Mouse (Mus musculus) heart, adult 2 months (tissue): ENCODE data around the gene Gm4871. TPM values are rescaled to one million over a fixed set of nuclear protein-coding genes. Genes with fewer than 3 reads are reported as not detected.
"Not testable (repeated sequence)": the region's sequence is repeated elsewhere in the genome, so short reads cannot be mapped to it uniquely, and the experiment has no call there.

Experiments used
- DNase-seq, 2 experiments: peaks; one replicate each; pipeline ENCODE4 v3.0.0; 2021
- H3K27ac ChIP-seq: fragments of 200-600 bp; 2 replicates; pipeline ENCODE4 v1.8.1; 2022
- H3K27me3 ChIP-seq: fragments of 200-500 bp; 2 replicates; pipeline ENCODE4 v1.6.1; 2012; ENCODE audit warnings: mild to moderate bottlenecking, low read length, inconsistent platforms, mixed read lengths; ENCODE audit not compliant: control insufficient read depth, insufficient read depth
- H3K36me3 ChIP-seq: fragments of 200-500 bp; 2 replicates; pipeline ENCODE4 v1.6.1; 2012; ENCODE audit warnings: low read length, inconsistent platforms; ENCODE audit not compliant: control insufficient read depth, insufficient read depth
- H3K4me1 ChIP-seq: fragments of 200-500 bp; 2 replicates; pipeline ENCODE4 v1.6.1; 2011; ENCODE audit warnings: low read length; ENCODE audit not compliant: control insufficient read depth, insufficient read depth
- H3K4me3 ChIP-seq: fragments of 200-600 bp; 2 replicates; pipeline ENCODE4 v1.8.1; 2022
- H3K79me2 ChIP-seq: fragments of 200-500 bp; replicated peaks from 2 replicates; pipeline ENCODE4 v1.6.1; 2012; ENCODE audit warnings: mild to moderate bottlenecking, inconsistent platforms, low read length, moderate library complexity, mixed read lengths; ENCODE audit not compliant: control insufficient read depth, insufficient read depth
- H3K9ac ChIP-seq: fragments of 200-500 bp; 2 replicates; pipeline ENCODE4 v1.6.1; 2012; ENCODE audit warnings: low read depth, mild to moderate bottlenecking, control low read depth, inconsistent platforms, low read length, mixed read lengths
- CTCF ChIP-seq: fragments of 200-600 bp; IDR thresholded peaks from 2 replicates; pipeline ENCODE4 v1.8.1; 2022; ENCODE audit warnings: antibody characterized with exemption, mild to moderate bottlenecking, moderate library complexity
- EP300 ChIP-seq: fragments of 200-500 bp; IDR thresholded peaks from 2 replicates; pipeline ENCODE4 v1.6.1; 2011; ENCODE audit warnings: low read depth, low read length, control low read depth; ENCODE audit not compliant: insufficient read depth
- POLR2A ChIP-seq: fragments of 200-500 bp; IDR thresholded peaks from 2 replicates; pipeline ENCODE4 v1.6.1; 2011; ENCODE audit warnings: mild to moderate bottlenecking, low read depth, low read length, control low read depth; ENCODE audit not compliant: insufficient read depth
- WGBS: fragments of 180-500 bp; shearing (Covaris S2); methylation state at CpG from one replicate; pipeline ENCODE4 v1.1.7; 2018; 5-methylcytosine and 5-hydroxymethylcytosine counted together
- intact Hi-C: fragments of 180-260 bp; cut with DNase I; formaldehyde crosslinking; loops from one replicate; pipeline ENCODE4 v1.15.1; 2025
- long read RNA-seq: library from polyadenylated mRNA; stranded (forward); transcript quantifications from one replicate; pipeline ENCODE4 v2.0.0, GENCODE M21; 2021
- polyA plus RNA-seq: library from polyadenylated mRNA; depleted of rRNA; stranded (reverse); fragments of >200 nt; gene quantifications from 2 replicates; pipeline ENCODE4 v1.2.3, GENCODE M21; 2012; rRNA removed
- total RNA-seq, 2 experiments: library from RNA; stranded (reverse); gene quantifications; 2 replicates each; pipeline ENCODE4 v1.2.3; 2021

Gene Gm4871
- total RNA-seq (not detected), polyA plus RNA-seq (not detected in 2 replicates)
- long read RNA-seq = 0 reads

DNA sequence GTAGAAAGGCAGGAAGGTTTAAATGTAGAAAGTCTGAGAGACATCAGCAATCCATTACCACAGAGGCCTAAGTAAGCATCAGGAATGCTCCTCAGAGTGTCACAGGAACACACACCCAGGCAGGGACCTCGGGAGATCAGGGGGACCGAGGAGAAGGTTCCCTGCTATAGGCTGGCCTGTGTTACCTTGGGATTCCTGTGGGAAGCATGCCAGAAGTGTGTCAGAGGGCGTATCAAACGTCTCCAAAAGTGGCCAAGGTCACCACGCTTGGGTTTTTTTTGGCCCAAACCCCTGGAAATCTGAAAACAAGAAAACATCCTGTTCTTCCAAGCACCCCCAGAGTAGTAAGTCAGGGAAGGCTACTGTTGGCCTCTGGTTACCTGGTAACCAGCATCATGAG, at the start of gene Gm4871:
Gm4871 (minus strand) TSS at position 364 of the 400 bp plus-strand sequence.
- H3K4me3 ChIP-seq, H3K4me1 ChIP-seq, H3K27ac ChIP-seq, H3K79me2 ChIP-seq, DNase-seq, H3K9ac ChIP-seq, H3K36me3 ChIP-seq, intact Hi-C loops, H3K27me3 ChIP-seq: not testable (repeated sequence)
- WGBS = 30% methylated on average over 5 of the region's 5 CpGs

DNA sequence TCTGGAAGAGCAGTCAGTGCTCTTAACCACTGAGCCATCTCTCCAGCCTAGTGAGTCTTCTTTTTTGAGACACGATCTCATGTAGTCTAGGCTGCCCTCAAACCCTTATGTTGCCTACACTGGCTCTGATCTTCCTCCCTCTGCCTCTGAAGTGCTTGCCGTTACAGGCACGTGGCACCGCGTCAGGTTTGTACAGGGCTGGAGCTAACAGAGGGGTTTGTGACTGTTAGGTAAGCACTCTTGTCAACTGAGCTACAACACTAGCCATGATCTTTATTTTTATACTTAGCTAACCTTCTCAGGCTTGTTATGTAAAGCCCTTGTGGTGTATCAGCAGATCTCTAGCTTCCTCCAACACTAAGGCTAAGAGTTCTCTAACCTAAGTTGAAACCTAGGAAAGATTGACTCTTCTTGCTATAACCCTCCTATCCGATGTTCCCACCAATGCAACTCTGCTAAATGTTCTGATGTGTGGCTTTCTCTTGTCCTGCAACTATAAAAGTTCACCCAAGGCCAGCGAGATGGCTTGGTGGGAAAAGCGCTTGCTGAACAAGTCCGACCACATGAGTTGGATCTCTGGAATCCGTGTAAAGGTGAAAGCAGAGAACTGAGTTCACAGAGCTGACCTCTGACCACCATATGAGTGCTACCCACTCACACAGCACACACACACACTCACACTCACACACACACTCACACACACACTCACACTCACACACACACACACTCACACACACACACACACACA, 49.5 kb upstream of the Gm4871 start:
- 81% methylated on average over 10 of the region's 10 CpGs for WGBS
- intact Hi-C loops = no loop called here
- no peak overlapping the region for H3K27ac ChIP-seq

DNA sequence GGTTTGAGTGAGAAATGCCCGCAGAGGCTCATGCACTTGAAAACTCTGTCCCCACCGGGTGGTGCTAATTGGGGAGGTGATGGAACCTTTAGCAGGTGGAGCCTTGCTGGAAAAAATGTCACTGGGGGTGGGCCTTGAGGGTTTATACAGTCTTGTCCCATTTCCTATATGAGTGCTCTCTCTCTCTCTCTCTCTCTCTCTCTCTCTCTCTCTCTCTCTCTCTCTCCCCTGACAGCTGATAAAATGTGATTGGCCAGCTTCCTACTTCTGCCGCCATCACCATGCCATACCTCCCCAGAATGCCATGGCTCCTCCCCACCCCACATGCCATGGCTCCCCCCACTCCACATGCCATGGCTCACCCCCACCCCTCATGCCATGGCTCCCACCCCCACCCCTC, 42.5 kb upstream of the Gm4871 start:
- H3K27ac ChIP-seq = no peak overlapping the region
- no peak overlapping the region for H3K4me3 ChIP-seq
- intact Hi-C loops = no loop called here
- H3K9ac ChIP-seq = no peak overlapping the region
- no peaks in the 10 kb centered on the region for H3K27me3 ChIP-seq
- TF ChIP-seq CTCF (no peak), EP300 (no peak), POLR2A (no peak)
- no peaks in the 10 kb centered on the region for H3K4me1 ChIP-seq
- H3K79me2 ChIP-seq = no peaks in the 10 kb centered on the region
- no peak for DNase-seq
- 32% methylated on average over 3 of the region's 3 CpGs for WGBS
- H3K36me3 ChIP-seq = no peaks in the 10 kb centered on the region

More for the DNA sequence above, 49.5 kb upstream of the Gm4871 start:
- H3K9ac ChIP-seq = no peak overlapping the region
- H3K4me3 ChIP-seq = no peak overlapping the region
- H3K4me1 ChIP-seq = no peaks in the 10 kb centered on the region
- H3K36me3 ChIP-seq = peaks cover 4% of the 10 kb centered on the region; the same call in 1 of the 2 replicates
- TF ChIP-seq POLR2A = no peak
- no peak for TF ChIP-seq CTCF
- no peak for TF ChIP-seq EP300
- H3K27me3 ChIP-seq = no peaks in the 10 kb centered on the region
- H3K79me2 ChIP-seq = peaks cover 8% of the 10 kb centered on the region
- DNase-seq = no peak

DNA sequence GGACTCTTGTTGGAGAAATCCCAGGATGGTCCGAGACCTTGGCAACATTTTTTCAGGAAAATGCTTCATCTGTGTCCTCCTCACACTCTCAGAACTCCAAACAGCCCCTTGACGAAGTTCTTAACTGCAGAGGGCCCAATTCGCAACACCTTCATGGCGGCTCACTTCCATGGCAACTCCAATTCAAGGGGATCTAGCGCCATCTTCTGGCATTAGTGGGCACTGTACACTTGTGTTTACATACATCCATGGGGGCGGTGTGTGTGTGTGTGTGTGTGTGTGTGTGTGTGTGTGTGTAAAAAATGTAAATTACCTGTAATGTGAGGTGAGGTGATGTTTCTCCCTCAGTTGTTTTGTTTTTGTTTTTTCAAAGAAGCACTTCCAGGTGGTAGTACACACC, 38.8 kb upstream of the Gm4871 start:
- no peaks in the 10 kb centered on the region for H3K4me1 ChIP-seq
- no peak for DNase-seq
- no peak overlapping the region for H3K4me3 ChIP-seq
- no peaks in the 10 kb centered on the region for H3K27me3 ChIP-seq
- H3K36me3 ChIP-seq = no peaks in the 10 kb centered on the region
- no peak overlapping the region for H3K27ac ChIP-seq
- 47% methylated on average over 6 of the region's 6 CpGs for WGBS
- no peaks in the 10 kb centered on the region for H3K79me2 ChIP-seq
- intact Hi-C loops = no loop called here
- no peak overlapping the region for H3K9ac ChIP-seq
- TF ChIP-seq CTCF (peak; percentile 6; the same call in 1 of the 2 replicates), EP300 (no peak)

DNA sequence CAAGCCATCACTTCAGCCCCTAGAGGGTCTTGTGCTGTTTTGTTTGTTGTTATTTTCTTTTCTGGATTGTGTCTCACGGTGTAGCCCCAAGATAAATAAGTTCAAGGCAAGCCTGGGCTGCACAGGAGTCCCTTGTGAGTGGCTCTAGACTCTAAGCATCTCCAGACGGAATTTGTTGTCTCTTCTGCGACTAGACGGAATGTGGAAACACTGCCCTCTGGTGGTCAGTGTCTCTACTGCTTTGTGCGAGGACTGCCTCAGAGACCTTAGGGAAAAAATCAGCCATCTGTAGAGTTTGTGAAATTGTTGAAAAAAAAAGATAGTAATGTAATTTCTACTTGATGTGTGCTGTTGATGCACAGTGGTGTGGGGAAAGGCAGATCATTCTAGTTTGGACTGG, 37.2 kb upstream of the Gm4871 start:
- TF ChIP-seq EP300 (no peak), CTCF (peak; percentile 95)
- under 1% methylated on average over 5 of the region's 5 CpGs for WGBS
- no peak overlapping the region for H3K4me3 ChIP-seq

DNA sequence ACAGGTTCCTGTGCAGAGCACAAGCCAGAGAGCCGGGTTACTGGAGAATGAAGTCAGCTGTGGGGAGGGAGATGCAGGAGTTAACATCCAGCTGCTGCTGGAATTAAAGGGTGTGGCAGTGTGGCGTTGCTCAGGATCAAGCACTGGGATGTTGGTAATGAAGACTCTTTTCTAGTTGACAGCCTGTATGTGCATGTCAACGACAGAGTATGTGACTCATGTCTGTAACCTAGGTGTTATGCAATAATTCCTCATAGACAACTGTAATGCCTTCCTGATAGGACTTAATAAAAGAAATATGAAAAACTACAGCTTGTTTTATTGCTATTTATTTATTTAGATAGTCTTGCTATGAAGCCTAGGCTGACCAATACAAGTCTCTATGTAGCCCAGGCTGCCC, 36.3 kb upstream of the Gm4871 start:
- no peak overlapping the region for H3K4me3 ChIP-seq
- no peak overlapping the region for H3K9ac ChIP-seq
- TF ChIP-seq POLR2A (no peak), EP300 (no peak), CTCF (no peak)
- no peaks in the 10 kb centered on the region for H3K36me3 ChIP-seq
- no peak for DNase-seq
- H3K4me1 ChIP-seq = no peaks in the 10 kb centered on the region
- intact Hi-C loops = loop anchor here (2.0 kb wide), 1 partner anchor 274 kb away; no protein-coding TSS in a partner anchor
- 35% methylated on average over 3 of the region's 3 CpGs for WGBS
- H3K27me3 ChIP-seq = no peaks in the 10 kb centered on the region
- no peaks in the 10 kb centered on the region for H3K79me2 ChIP-seq
- no peak overlapping the region for H3K27ac ChIP-seq

More for the DNA sequence above, 37.2 kb upstream of the Gm4871 start:
- Histone ChIP-seq H3K27ac (no peak overlapping the region), H3K27me3 (no peaks in the 10 kb centered on the region), H3K79me2 (no peaks in the 10 kb centered on the region), H3K4me1 (no peaks in the 10 kb centered on the region), H3K36me3 (no peaks in the 10 kb centered on the region), H3K9ac (no peak overlapping the region)
- peak; percentile 61 to 66 for DNase-seq
- intact Hi-C loops = loop anchor here (2.0 kb wide), 1 partner anchor 275 kb away; no protein-coding TSS in a partner anchor
